Mouse (Mus musculus) c-Kit-positive CD71-positive TER-119-negative erythroid progenitor cells, embryonic 14.5 days (primary cell): ENCODE results near the gene Strbp.

Experiments
- DNase-seq: peaks from one replicate; pipeline ENCODE4 v3.0.0-alpha.2; 2013; ENCODE audit warnings: low read depth

The Strbp gene

GRCm38 (mm10) chr2:37702301-37703172 is 1.1 kb downstream of the Strbp start:
- DNase-seq: no peak

GRCm38 (mm10) chr2:37689064-37689615 is 14.5 kb downstream of the Strbp start:
- DNase-seq: no peak

- DNase-seq: no peak
Measured at GRCm38 (mm10) chr2:37687031-37687430, 16.6 kb downstream of the Strbp start.

- DNase-seq: no peak
Measured at GRCm38 (mm10) chr2:37684864-37685263, 18.8 kb downstream of the Strbp start.

- no peak for DNase-seq
Measured at GRCm38 (mm10) chr2:37682197-37682811, 21.4 kb downstream of the Strbp start.

- no peak for DNase-seq
Measured at GRCm38 (mm10) chr2:37651086-37651485, 52.6 kb downstream of the Strbp start.

- no peak for DNase-seq
Measured at GRCm38 (mm10) chr2:37649590-37649989, 54.1 kb downstream of the Strbp start.

GRCm38 (mm10) chr2:37648966-37649365 is 54.7 kb downstream of the Strbp start:
- no peak for DNase-seq

- no peak for DNase-seq
Measured at GRCm38 (mm10) chr2:37623343-37623742, 80.3 kb downstream of the Strbp start.

GRCm38 (mm10) chr2:37587919-37588318 is 115.7 kb downstream of the Strbp start:
- no peak for DNase-seq

GRCm38 (mm10) chr2:37578185-37578584 is 125.5 kb downstream of the Strbp start:
- DNase-seq: no peak

- no peak for DNase-seq
Measured at GRCm38 (mm10) chr2:37576661-37577060, 127.0 kb downstream of the Strbp start.

GRCm38 (mm10) chr2:37572141-37572540 is 131.5 kb downstream of the Strbp start:
- DNase-seq: no peak

GRCm38 (mm10) chr2:37570703-37571102 is 133.0 kb downstream of the Strbp start:
- DNase-seq: no peak

- DNase-seq: no peak
Measured at GRCm38 (mm10) chr2:37569888-37570287, 133.8 kb downstream of the Strbp start.

GRCm38 (mm10) chr2:37566035-37566434 is 137.6 kb downstream of the Strbp start:
- no peak for DNase-seq

GRCm38 (mm10) chr2:37565579-37565978 is 138.1 kb downstream of the Strbp start:
- DNase-seq: no peak

GRCm38 (mm10) chr2:37556366-37556765 is 147.3 kb downstream of the Strbp start:
- no peak for DNase-seq

- DNase-seq: peak; percentile 79
Measured at GRCm38 (mm10) chr2:37549346-37550012, 154.2 kb downstream of the Strbp start.

GRCm38 (mm10) chr2:37531639-37532038 is 172.0 kb downstream of the Strbp start:
- no peak for DNase-seq

GRCm38 (mm10) chr2:37530766-37531165 is 172.9 kb downstream of the Strbp start:
- DNase-seq: no peak

GRCm38 (mm10) chr2:37529397-37529796 is 174.3 kb downstream of the Strbp start:
- no peak for DNase-seq

GRCm38 (mm10) chr2:37527587-37527986 is 176.1 kb downstream of the Strbp start:
- no peak for DNase-seq
